Mouse (Mus musculus) fat pad, adult 2 months (tissue): ENCODE measurements around the gene Sarnp.

ENCODE experiments used
- DNase-seq: peaks from one replicate; pipeline ENCODE4 v3.0.0-alpha.2; 2011; ENCODE audit warnings: low read depth, low spot score; ENCODE audit errors: extremely low read depth

The Sarnp gene

DNA sequence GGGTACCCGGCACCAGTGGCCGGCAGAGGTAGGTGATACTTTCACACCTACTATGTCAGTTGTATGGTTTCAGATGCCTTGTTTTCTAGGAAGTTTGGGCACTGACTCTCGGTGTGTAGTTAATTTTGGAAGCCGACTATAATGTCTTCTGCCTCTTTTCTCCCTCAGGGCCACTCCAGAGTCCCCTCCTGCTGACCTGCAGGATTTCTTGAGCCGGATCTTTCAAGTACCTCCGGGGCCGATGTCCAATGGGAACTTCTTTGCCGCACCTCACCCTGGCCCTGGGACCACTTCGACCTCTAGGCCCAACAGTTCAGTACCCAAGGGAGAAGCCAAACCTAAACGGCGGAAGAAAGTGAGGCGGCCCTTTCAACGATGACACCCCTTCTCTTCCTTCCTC is at the start of gene Sarnp:
TSS of gene Sarnp (plus strand) at position 301 of the 400 bp plus-strand sequence.
- no peak for DNase-seq

DNA sequence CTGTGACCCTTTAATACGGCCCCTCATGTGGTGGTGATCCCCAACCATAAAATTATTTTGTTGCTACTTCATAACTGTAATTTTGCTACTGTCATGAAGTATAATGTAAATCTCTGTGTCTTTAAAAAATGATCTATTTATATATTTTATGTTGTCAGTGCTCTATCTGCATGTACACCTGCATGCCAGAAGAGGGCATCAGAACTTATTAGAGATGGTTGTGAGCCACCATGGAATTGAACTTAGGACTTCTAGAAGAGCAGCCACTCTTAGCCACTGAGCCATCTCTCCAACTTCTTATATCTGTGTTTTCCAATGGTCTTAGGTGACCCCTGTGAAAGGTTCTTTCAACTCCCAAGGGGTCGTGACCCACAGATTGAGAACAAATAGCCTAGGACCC is 44.2 kb upstream of the Sarnp start:
- no peak for DNase-seq

DNA sequence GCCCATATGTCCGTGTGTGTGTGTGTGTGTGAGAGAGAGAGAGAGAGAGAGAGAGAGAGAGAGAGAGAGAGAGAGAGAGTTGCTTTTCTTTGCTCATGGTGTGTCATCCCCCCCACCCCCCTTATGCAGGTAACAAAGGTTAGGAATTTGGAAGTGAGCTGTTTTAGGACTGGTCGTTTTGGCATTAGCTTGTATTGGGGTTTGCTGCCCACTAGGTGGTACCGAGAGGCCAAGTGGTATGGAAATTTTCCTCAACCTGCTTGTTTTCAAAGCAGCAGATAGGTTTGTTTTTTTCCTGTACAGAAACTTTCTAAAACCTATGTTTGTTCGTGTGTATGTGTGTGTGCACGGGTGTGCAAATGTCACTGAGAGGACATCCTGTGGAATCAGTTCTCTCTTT is 43.4 kb upstream of the Sarnp start:
- no peak for DNase-seq

DNA sequence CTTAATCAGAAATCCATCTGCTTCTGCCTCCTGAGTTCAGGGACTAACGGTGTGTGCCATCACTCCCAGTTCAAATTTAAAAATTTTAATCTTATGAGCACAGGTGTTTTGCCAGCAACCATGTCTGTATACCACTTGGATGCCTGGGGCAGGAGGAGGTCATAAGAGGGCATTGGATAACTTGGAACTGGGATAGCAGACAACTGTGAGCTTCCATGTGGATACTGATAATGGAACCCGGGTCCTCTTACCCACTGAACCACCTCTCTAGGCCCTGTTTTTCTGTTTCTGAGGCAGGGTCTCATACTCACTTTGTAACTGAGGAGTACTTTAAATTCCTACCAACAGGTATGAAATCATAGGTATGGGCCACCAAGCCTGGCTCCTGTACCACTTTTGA is 38.7 kb upstream of the Sarnp start:
- no peak for DNase-seq

DNA sequence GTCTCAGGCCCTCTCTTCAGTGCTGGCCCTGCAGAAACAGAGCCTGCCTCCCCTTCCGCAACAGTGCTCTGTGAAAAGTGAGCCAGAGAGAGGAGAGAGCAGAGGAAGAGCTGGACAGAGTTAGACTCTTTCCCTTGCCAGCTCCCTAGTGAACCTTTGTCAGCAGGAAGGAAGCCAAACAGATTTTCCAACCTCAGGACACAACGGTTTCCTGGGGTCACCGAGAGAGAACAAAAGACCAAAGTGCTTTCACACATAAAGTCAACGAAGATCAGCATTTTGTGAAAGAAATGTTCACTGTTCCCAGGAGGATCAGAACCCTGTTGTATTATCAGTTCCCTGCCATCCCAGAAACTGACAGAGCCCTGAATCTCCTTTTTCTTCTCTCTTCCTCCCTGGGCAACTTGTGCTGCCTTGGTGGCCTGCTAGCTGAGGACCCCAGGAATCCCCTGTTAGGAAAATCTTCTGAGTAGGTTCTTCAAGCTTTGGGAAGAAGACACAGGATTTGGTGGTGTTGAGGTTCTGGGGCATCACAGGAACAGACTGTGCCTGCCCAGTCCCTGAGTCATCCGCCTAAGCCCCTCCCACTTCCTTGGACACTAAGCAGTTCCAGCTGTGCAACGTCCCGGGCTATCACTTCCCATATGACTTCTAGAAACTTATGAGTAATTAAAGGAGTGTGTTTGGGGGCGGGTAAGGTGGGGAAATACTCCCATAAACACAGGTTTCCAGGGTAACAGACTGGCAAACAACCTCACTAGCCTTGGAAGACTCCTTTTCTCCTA is 37.9 kb upstream of the Sarnp start:
- DNase-seq: peak; percentile 19

DNA sequence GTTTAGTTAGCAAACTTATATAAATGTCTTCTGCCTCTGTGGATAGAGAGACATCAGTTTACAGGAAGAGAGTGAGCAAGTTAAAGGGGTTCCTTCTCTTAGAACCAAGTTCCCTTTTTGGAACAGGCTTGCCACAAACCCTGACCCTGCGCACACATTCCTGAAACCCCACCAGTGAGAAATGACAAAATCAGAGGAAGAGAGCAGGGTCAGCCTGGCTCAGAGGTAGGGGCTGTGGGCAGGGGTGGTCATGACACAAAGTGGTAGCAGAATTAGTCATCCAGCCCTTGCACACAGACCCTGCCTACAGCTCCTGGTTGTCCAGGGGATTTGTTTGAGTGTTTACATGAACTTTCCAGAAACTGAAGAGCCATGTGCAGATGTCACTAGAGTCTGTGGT is 36.9 kb upstream of the Sarnp start:
- no peak for DNase-seq

GRCm38 (mm10) chr10:128790398-128791124 is 26.6 kb upstream of the Sarnp start, which contains the start of gene Mmp19:
Mmp19 (plus strand) TSS chr10:128790910.
- no peak for DNase-seq

GRCm38 (mm10) chr10:128792041-128792440 is 25.1 kb upstream of the Sarnp start:
- no peak for DNase-seq

DNA sequence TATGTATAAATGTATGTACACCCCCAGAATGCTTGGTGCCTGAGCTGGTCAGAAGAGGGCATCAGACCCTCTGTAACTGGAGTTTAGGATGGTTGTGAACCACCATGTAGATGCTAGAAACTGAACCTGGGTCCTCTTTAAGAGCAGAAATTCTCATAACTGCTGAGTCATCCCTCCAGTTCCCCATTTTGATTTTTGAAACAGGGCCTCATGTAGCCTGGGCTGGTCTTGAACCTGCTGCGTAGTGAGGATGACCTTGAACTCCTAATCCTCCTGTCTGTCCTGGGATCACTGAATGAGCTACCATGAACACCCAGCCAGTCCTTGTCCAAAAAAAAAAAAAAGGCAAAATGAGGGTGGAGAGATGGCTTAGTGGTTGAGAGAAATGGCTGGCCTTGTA is 23.9 kb upstream of the Sarnp start:
- DNase-seq: no peak

DNA sequence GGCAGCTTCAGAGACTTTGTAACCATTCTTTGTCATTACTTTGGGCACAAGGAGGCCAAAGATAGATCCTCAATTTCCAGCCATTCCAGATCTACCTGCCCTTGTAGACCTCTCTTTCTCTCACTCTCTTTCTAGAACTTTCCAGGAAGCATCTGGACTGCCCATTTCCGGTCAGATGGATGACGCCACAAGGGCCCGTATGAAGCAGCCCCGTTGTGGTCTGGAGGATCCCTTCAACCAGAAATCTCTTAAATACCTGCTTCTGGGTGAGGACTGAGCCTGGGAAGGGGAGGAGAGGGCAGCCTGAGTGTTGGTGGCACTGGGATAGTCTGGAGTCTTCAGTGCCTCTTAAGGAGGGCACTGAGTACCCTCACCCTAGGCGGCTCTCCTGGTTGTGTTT is 22.7 kb upstream of the Sarnp start:
- no peak for DNase-seq

DNA sequence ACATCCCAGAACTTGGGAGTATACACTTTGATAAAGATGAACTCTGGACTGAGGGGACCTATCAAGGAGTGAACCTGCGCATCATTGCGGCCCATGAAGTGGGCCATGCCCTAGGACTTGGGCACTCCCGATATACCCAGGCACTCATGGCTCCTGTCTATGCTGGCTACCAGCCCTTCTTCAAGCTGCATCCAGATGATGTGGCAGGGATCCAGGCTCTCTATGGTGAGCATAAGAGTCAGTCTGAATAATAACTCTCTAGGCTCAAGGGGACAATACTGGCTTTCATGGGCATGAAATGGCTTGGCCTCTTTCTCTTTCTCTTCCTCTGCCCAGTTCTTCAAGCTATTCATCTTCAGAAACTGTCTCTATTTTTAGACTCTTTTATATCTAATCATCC is 21.6 kb upstream of the Sarnp start:
- DNase-seq: no peak

DNA sequence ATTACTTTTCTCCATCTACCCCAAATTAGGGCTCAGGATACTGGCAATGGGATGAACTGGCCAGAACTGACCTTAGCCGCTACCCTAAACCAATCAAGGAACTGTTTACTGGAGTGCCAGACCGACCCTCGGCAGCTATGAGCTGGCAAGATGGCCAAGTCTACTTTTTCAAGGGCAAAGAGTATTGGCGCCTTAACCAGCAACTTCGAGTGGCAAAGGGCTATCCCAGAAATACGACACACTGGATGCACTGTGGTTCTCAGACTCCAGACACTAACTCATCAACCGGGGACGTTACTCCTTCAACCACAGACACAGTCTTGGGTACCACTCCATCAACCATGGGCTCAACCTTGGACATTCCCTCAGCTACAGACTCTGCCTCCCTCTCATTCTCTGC is 18.5 kb upstream of the Sarnp start:
- no peak for DNase-seq

DNA sequence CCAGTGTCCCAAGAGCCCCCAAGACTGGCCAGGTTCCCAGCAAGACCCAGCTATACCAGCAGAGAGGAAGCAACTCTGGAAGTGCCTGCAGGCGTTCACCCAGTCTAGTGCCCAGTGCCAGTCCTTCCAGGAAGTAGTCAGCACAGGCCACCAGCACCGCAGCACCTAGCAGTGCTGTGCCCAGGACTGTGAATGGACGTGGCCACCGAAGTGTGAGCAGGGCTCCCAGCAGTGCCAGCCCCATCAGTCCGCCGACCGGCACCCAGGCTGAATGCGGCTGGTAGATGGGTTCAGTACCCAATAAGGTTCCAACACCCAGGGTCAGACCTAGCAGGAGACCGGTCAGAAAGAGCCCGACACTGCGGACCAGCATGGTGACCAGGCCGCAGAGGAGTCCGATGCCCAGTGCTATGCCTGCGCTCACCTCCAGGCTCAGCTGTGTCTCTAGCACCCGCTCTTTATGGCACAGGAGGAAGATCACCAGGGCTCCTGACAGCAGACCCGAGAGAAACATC is 15.1 kb upstream of the Sarnp start:
- DNase-seq: no peak

DNA sequence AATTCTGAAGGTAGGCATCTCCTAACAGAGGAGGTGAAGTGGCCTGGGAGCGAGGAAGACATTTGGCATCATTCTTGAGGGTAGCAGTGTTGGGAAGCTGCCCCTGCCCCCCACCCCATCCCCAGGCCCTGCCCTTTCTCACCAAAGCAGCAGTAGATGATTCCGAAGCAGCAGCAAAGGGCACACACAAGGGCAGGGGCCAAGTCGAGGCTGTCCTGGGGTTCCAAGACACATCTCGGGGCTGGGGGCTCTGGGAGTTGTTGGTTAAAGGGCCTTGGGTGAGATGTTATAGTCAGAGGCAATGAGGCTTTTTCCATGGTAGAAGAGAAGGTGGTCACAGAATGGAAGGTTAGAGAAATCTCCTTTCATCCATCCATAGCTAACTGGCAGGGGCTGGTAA is 14.2 kb upstream of the Sarnp start:
- DNase-seq: no peak

DNA sequence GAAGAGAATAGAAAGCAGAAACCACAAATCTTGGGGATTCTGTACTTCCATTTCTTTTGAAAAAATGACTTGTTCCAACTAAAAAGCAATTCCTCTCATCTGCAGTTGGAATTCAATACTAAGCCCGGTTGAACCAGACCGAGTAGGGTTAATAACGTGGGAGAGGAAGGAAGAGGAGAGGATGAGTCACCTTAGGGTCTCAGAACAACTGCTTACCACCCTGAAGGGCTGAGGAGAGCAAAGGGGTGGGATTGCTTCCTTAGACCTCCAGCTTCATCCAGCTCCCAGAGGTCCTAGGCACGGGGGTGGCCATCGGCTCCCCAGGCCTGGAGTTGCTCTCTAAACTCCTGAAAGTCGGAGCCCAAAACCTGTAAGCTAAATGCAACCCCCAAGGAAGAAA is 13.8 kb upstream of the Sarnp start:
- DNase-seq: no peak

GRCm38 (mm10) chr10:128803771-128804270 is 13.3 kb upstream of the Sarnp start, which contains the start of gene Dnajc14:
Dnajc14 (plus strand) TSS chr10:128804062.
- DNase-seq: no peak

- no peak for DNase-seq
These were observed 12.7 kb upstream of the Sarnp start, which contains the start of gene Tmem198b for GRCm38 (mm10) chr10:128804271-128805091. Tmem198b (minus strand) TSS chr10:128804370.

DNA sequence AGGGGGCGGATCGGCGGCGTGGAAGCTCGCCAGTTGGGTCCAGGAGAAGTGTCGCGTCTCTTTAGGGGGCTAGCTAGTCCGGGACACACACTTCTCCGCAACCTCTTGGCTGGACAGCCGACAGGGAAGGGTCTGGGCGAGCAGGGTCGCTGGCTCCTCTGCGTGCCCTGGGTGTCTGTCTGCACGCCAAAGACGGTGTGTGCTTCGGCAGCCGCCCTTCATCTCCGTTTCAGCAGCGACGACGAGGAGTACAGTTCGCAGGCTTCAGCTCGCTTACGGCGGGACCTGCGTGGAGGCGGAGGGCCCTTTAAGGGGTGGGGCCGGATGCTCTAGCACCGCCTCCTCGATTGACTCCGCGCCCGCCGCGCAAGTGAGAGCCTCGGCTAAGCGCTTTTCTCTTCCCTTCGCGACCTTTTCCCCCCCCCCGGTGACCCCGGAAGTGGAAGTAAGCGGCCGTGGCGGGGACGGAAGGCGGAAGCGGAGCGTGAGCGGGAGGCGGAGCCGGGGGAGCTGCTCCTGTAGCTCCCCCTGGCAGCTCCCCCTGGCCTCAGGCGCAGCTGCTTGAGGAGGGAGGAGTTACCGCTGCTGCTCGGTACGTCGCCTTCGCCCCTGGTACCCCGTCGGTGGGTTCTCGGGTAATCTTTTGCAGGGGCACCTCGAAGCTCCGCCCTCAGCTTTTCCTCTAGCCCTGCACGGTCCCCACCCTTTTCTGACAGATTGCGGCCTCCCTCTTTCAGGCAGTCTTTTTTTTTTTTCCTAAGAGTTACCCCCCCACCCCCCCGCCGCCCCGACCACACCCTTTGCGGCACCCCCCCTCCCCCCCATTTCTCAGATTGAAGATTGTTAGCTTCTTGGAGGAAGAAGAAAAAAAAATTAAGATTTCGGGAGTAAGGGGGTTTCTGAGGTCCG is 11.8 kb upstream of the Sarnp start:
- DNase-seq: peak; percentile 59

GRCm38 (mm10) chr10:128806086-128806485 is 11.0 kb upstream of the Sarnp start:
- no peak for DNase-seq

- no peak for DNase-seq
These were observed 10.1 kb upstream of the Sarnp start for GRCm38 (mm10) chr10:128807018-128807417.
